Mouse (Mus musculus): ENCODE results near the gene Pias4. TPM values are rescaled to one million over a fixed set of nuclear protein-coding genes. Genes with fewer than 3 reads are reported as not detected.
"Not testable (repeated sequence)": the region's sequence is repeated elsewhere in the genome, so short reads cannot be mapped to it uniquely, and the experiment has no call there.

Pias4 gene
- polyA plus RNA-seq (2015; fragmentation: Nextera tagmentation; extraction: Ambion mirVana), result 60.0 and 60.9 TPM in 2 replicates

- Histone ChIP-seq H3K9me3 (no peaks in the 10 kb centered on the region), H3K27ac (peak within 1 kb of the TSS; percentile 68), H3K4me1 (replicated peaks) (peaks cover 34% of the 10 kb centered on the region), H3K27me3 (no peaks in the 10 kb centered on the region), H3K4me3 (replicated peaks) (peak within 1 kb of the TSS; percentile 95), H3K9ac (replicated peaks) (peak within 1 kb of the TSS; percentile 87), H3K36me3 (peaks cover 23% of the 10 kb centered on the region), H3K4me2 (replicated peaks) (peak within 1 kb of the TSS; percentile 95)
- under 1% methylated on average over 64 of the region's 64 CpGs for WGBS
- ATAC-seq, result peak; percentile 88
Measured at GRCm38 (mm10) chr10:81167200-81168086, at the start of gene Pias4. Pias4 (minus strand) TSS chr10:81167923.

DNA sequence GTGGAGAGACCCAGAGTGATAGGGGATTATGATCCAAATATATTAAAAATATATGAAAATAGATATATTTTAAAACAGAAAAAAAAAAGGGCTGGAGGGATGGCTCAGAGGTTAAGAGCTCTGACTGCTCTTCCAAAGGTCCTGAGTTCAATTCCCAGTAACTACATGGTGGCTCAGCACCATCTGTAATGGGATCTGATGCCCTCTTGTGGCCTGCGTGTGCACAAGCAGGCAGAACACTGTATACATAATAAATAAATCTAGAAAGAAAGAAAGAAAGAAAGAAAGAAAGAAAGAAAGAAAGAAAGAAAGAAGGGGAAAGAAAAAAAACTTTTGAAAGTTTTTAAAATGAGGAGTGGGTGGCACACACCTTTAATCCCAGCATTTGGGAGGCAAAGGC, 49.5 kb upstream of the Pias4 start:
- WGBS, result 26% methylated on average over 1 of the region's 1 CpGs
- peaks cover 92% of the 10 kb centered on the region for H3K36me3 ChIP-seq

GRCm38 (mm10) chr10:81216810-81217209, 49.1 kb upstream of the Pias4 start:
- peaks cover 8% of the 10 kb centered on the region; the same call in 1 of the 2 replicates for H3K9me3 ChIP-seq
- 0 out of 2 replicates have a peak, but pooled peaks have one; percentile 9 for ATAC-seq
- peaks cover 92% of the 10 kb centered on the region for H3K36me3 ChIP-seq
- no peaks in the 10 kb centered on the region for H3K4me1 ChIP-seq (replicated peaks)
- H3K27me3 ChIP-seq, result no peaks in the 10 kb centered on the region
- H3K4me3 ChIP-seq (replicated peaks), result no peak overlapping the region; the same call in 1 of the 2 replicates
- no peak overlapping the region for H3K27ac ChIP-seq
- H3K4me2 ChIP-seq (replicated peaks), result no peak overlapping the region
- 82% methylated on average over 6 of the region's 6 CpGs for WGBS
- H3K9ac ChIP-seq (replicated peaks), result no peak overlapping the region

More for the DNA sequence above, 49.5 kb upstream of the Pias4 start:
- not testable (repeated sequence) for H3K27me3 ChIP-seq; ATAC-seq; H3K9ac ChIP-seq (replicated peaks); H3K4me1 ChIP-seq (replicated peaks); H3K4me2 ChIP-seq (replicated peaks); H3K27ac ChIP-seq; H3K9me3 ChIP-seq; H3K4me3 ChIP-seq (replicated peaks)

GRCm38 (mm10) chr10:81216260-81216659, 48.5 kb upstream of the Pias4 start:
- Histone ChIP-seq H3K4me3 (replicated peaks) (no peak overlapping the region), H3K27ac (no peak overlapping the region), H3K4me2 (replicated peaks) (no peak overlapping the region), H3K27me3 (no peaks in the 10 kb centered on the region), H3K4me1 (replicated peaks) (no peaks in the 10 kb centered on the region), H3K9ac (replicated peaks) (no peak overlapping the region), H3K36me3 (peaks cover 92% of the 10 kb centered on the region), H3K9me3 (peaks cover 8% of the 10 kb centered on the region; the same call in 1 of the 2 replicates)
- WGBS, result 96% methylated on average over 6 of the region's 6 CpGs
- no peak for ATAC-seq

- ATAC-seq, result no peak
- H3K9me3 ChIP-seq, result peaks cover 8% of the 10 kb centered on the region; the same call in 1 of the 2 replicates
- H3K27me3 ChIP-seq, result no peaks in the 10 kb centered on the region
- no peak overlapping the region for H3K27ac ChIP-seq
- 96% methylated on average over 5 of the region's 5 CpGs for WGBS
- no peak overlapping the region for H3K9ac ChIP-seq (replicated peaks)
- H3K36me3 ChIP-seq, result peaks cover 97% of the 10 kb centered on the region
- H3K4me1 ChIP-seq (replicated peaks), result no peaks in the 10 kb centered on the region
- no peak overlapping the region for H3K4me3 ChIP-seq (replicated peaks)
- no peak overlapping the region for H3K4me2 ChIP-seq (replicated peaks)
Measured at GRCm38 (mm10) chr10:81210154-81210553, 42.4 kb upstream of the Pias4 start.

DNA sequence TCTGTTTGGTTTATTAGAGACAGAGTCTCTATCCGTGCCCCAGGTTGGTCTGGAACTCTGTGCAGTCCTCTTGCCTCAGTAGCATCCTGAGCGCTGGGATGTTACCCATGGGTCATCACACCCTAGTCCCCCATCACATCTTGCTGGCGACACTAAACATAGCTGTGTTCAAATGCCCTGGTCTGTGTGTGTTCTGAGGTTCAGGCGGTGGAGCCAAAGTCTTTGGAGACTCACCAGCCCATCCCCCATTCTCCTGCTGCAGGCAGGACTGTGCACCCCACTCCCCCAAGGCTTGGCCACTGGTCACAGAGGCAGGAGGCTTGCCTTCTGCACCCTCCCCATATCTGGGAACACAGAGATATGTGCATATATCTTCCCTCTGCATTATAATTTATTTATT, 36.4 kb upstream of the Pias4 start:
- 75% methylated on average over 4 of the region's 4 CpGs for WGBS
- 0 out of 2 replicates have a peak, but pooled peaks have one; percentile 2 for ATAC-seq
- no peak overlapping the region for H3K27ac ChIP-seq

DNA sequence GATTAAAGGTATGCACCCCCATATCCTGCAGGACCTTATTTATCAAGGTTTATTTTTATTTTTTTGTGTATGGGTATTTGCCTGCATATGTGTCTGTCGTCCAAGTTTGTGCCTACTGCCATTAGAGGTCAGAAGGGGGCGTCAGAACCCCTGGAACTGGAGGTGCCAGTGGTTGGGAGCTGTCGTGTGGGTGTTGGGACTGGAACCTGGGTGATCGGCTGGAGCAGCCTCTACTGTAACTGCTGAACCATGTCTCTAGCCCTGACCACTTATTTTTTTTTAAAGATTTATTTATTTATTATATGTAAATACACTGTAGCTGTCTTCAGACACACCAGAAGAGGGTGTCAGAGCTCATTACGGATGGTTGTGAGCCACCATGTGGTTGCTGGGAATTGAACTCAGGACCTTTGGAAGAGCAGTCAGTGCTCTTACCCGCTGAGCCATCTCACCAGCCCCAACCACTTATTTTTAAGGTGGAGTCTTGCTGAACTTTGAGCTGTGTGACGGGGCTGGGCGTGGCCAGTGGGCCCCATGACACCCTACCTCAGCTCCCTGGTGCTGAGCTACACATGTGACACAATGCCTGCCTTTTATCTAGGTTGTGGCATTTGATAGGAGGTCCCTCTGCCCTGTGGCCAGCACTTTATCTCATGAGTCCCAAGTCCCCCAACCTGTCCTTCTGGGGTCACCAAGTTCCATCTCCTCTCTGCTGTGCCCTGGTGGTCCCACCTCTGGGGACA, 35.4 kb upstream of the Pias4 start:
- H3K4me2 ChIP-seq (replicated peaks), result no peak overlapping the region
- H3K9me3 ChIP-seq, result no peaks in the 10 kb centered on the region
- no peak overlapping the region for H3K27ac ChIP-seq
- 0 out of 2 replicates have a peak, but pooled peaks cover 6% of the 10 kb centered on the region for H3K27me3 ChIP-seq
- no peaks in the 10 kb centered on the region for H3K4me1 ChIP-seq (replicated peaks)
- H3K36me3 ChIP-seq, result peaks cover 37% of the 10 kb centered on the region
- no peak; the same call in none of the 2 replicates for ATAC-seq
- 70% methylated on average over 8 of the region's 8 CpGs for WGBS
- H3K4me3 ChIP-seq (replicated peaks), result no peak overlapping the region
- no peak overlapping the region for H3K9ac ChIP-seq (replicated peaks)

More for the DNA sequence above, 36.4 kb upstream of the Pias4 start:
- no peak overlapping the region for H3K9ac ChIP-seq (replicated peaks)
- H3K36me3 ChIP-seq, result peaks cover 44% of the 10 kb centered on the region
- 0 out of 2 replicates have a peak, but pooled peaks cover 6% of the 10 kb centered on the region for H3K27me3 ChIP-seq
- no peaks in the 10 kb centered on the region for H3K9me3 ChIP-seq
- no peak overlapping the region for H3K4me2 ChIP-seq (replicated peaks)
- no peak overlapping the region for H3K4me3 ChIP-seq (replicated peaks)
- H3K4me1 ChIP-seq (replicated peaks), result no peaks in the 10 kb centered on the region

DNA sequence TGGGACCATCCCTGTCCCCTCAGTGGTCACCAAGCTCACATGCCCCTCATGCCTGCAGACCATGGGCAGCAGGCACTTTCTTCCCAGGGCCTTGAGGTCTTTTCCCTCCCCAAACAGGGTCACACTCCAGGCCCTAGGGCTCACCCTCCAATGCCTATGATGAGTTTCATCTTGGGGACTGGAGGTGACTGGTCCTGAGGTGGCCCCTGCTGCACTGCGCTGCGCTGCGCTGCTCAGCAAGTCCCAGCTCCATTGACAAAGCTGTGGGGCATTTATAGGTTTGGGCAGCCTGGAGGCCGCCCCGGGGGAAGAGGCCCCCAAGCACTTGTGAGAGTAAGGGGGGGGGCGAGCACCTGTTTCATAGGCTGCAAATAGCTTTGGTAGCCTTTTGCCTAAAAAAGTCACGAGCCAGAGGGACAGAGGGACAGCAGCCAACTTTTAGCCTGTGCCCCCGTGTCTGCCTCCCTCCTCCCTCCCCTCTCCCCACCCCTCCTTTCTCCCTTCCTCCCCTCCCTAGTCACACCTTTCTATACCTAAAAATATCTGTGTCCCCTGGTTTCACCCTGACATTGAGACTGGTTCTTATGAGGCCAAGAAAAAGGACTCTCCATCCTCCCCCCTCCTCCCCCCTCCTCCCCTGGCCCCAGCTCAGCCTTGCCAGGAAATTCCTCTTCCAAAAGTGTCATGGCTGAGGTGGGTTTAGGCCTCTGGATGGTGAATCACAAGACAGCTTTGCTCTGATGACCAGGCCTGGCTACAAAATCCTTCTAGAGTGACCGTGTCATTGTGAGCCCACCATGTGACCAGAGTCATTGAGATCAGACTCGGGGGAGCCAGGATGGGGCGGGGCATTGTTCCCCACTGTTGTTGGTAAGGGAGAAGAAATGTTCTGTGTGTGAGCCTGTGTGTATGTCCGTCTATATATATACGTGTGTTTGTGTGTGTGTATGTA, 34.4 kb upstream of the Pias4 start, which contains the start of gene Nmrk2:
TSS of gene Nmrk2 (minus strand) at position 245 of the 952 bp plus-strand sequence.
- Histone ChIP-seq H3K9ac (replicated peaks) (no peak within 1 kb of the TSS), H3K36me3 (peaks cover 26% of the 10 kb centered on the region), H3K27me3 (peaks cover 13% of the 10 kb centered on the region), H3K4me1 (replicated peaks) (no peaks in the 10 kb centered on the region), H3K4me2 (replicated peaks) (no peak within 1 kb of the TSS), H3K27ac (no peak within 1 kb of the TSS), H3K9me3 (no peaks in the 10 kb centered on the region), H3K4me3 (replicated peaks) (no peak within 1 kb of the TSS)
- 61% methylated on average over 13 of the region's 13 CpGs for WGBS
- no peak for ATAC-seq

DNA sequence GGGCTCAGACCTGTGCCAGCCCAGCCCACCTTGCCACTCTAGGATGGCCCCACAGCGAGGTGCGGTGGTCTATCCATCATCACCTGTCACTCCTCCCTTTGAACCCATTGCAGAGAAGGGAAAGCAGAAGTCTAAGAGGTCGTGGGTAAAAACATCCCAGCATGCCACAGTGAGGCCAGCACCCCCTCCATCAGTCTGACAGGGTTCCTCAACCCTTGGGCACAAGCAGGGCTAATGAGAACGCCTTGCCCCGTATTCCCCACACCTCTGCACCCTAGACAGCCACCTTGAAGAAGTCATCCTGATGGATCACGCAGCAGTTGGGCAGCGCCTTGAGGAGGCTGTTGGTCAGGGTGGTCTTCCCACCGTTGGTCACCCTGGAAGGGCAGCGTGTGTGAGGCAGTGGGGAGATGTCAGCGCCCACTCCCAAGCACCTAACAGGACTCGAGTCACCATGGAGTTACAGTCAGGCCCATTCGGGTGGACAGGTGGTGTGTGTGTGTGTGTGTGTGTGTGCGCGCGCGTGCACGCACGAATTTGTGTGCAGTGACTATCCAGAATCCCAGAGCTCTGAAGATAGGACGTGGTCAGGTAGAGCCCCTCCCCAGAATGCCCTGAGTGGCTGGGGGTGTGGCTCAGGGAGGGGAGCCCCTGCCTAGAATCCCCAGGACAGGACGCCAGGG, 33.0 kb upstream of the Pias4 start:
- Histone ChIP-seq H3K9ac (replicated peaks) (no peak overlapping the region), H3K27me3 (peaks cover 26% of the 10 kb centered on the region), H3K9me3 (no peaks in the 10 kb centered on the region), H3K36me3 (peaks cover 13% of the 10 kb centered on the region), H3K4me3 (replicated peaks) (no peak overlapping the region), H3K27ac (no peak overlapping the region), H3K4me1 (replicated peaks) (no peaks in the 10 kb centered on the region), H3K4me2 (replicated peaks) (no peak overlapping the region)
- WGBS, result 79% methylated on average over 20 of the region's 20 CpGs
- no peak for ATAC-seq

GRCm38 (mm10) chr10:81200141-81200540, 32.4 kb upstream of the Pias4 start:
- WGBS, result 88% methylated on average over 13 of the region's 13 CpGs
- Histone ChIP-seq H3K9ac (replicated peaks) (no peak overlapping the region), H3K27ac (no peak overlapping the region), H3K9me3 (no peaks in the 10 kb centered on the region), H3K36me3 (peaks cover 7% of the 10 kb centered on the region), H3K4me1 (replicated peaks) (no peaks in the 10 kb centered on the region), H3K4me2 (replicated peaks) (no peak overlapping the region), H3K4me3 (replicated peaks) (no peak overlapping the region), H3K27me3 (peaks cover 32% of the 10 kb centered on the region)
- no peak for ATAC-seq

GRCm38 (mm10) chr10:81198990-81199389, 31.3 kb upstream of the Pias4 start:
- Histone ChIP-seq H3K4me2 (replicated peaks) (no peak overlapping the region), H3K4me1 (replicated peaks) (peaks cover 8% of the 10 kb centered on the region), H3K9me3 (no peaks in the 10 kb centered on the region), H3K27ac (no peak overlapping the region), H3K9ac (replicated peaks) (no peak overlapping the region), H3K4me3 (replicated peaks) (no peak overlapping the region), H3K36me3 (no peaks in the 10 kb centered on the region), H3K27me3 (peaks cover 44% of the 10 kb centered on the region)
- 88% methylated on average over 6 of the region's 6 CpGs for WGBS
- no peak for ATAC-seq

Data from midbrain, embryonic 13.5 days (tissue).